Comparison of ENCODE assay signal across 8 mouse cellular contexts in genomic region chr9:115088295-115088993, GRCm38 (mm10).
A peak's percentile ranks its signal among the peaks of the same experiment; 100 is the strongest.
DNase-seq lines count a peak whose midpoint lies in the region; ATAC-seq lines count a peak whose summit lies in the region.

No protein-coding gene starts in this region.

- ATAC-seq in megakaryocyte, adult 5-6 weeks (ENCODE audit: poor library complexity, severe bottlenecking) = peak; percentile 71
- ATAC-seq in erythroid progenitor cell, adult 5-6 weeks (replicated peaks; ENCODE audit: low FRiP score, poor library complexity, severe bottlenecking) = no peak

- peak; percentile 75 for DNase-seq in adrenal gland, postnatal 10 days
- DNase-seq in embryo, embryonic 11 days = peak; percentile 88
- DNase-seq in gastrocnemius, postnatal 25 days = peak; percentile 59
- DNase-seq in hindlimb bud, embryonic 11.5 days (ENCODE audit: extremely low spot score, low read depth, low spot score) = peak; percentile 56
- DNase-seq in left cerebral cortex, adult 18-20 months (ENCODE audit: low spot score in 2 of 2) = peak; percentile 56 to 65
- peak; percentile 62 for DNase-seq in right cerebral cortex, postnatal 25 days
